Mouse (Mus musculus) 3134 (cell line): ENCODE data around the gene Slc2a5.

ENCODE experiments used
- DNase-seq: peaks from one replicate; pipeline ENCODE4 v3.0.0-alpha.2; 2011; ENCODE audit warnings: low spot score; ENCODE audit not compliant: insufficient read length; ENCODE audit errors: extremely low read depth

The Slc2a5 gene

DNA sequence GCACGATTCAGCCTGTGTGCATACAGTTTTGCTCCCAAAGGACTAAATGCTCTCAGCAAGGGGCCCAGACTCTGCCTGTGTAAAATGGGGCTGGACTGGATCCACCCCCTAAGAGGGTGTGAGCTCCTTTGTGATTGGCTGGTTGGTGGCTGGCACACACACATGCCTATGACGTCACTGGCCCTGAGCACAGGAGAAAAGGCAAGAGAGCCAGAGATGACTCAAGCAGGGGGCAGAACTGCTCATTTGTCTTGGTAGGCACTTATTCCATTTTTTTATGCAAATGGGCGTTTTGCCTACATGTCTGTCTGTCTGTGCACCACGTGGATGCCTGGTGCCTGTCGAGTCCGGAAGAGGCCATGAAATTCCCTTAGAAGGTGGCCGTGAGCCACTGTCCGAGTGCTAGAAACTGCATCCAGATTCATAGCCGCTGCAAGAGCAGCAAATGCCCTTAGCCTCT lies 19.0 kb downstream of the Slc2a5 start:
- DNase-seq = peak; percentile 70

- no peak for DNase-seq
These were observed 20.0 kb downstream of the Slc2a5 start for GRCm38 (mm10) chr4:150139090-150139489.

- DNase-seq = no peak
These were observed 21.3 kb downstream of the Slc2a5 start for GRCm38 (mm10) chr4:150140346-150140745.

GRCm38 (mm10) chr4:150144242-150144641 lies 25.2 kb downstream of the Slc2a5 start:
- no peak for DNase-seq

GRCm38 (mm10) chr4:150146286-150146685 lies 27.2 kb downstream of the Slc2a5 start:
- peak; percentile 35 for DNase-seq

- no peak for DNase-seq
These were observed 32.0 kb downstream of the Slc2a5 start for GRCm38 (mm10) chr4:150151045-150151444.

GRCm38 (mm10) chr4:150152483-150152882 lies 33.4 kb downstream of the Slc2a5 start:
- no peak for DNase-seq

GRCm38 (mm10) chr4:150155301-150155700 lies 36.2 kb downstream of the Slc2a5 start:
- DNase-seq = no peak

DNA sequence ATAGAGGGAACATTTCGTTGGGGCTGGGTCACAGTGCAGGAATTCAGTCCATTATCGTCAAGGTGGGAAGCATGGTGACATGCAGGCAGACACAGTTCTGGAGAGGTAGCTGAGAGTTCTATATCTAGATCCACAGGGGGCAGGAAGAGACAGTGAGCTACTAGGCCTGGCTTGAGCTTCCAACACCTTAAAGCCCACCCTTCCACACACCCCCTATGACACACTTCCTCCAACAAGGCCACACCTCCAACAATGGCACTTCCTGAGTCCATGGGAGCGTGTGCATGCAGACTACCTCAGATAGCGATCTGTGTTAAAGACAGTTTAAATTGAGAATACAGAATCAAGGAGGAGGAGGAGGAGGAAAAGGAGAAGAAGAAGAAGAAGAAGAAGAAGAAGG lies 36.6 kb downstream of the Slc2a5 start:
- no peak for DNase-seq

GRCm38 (mm10) chr4:150157348-150157882 lies 38.3 kb downstream of the Slc2a5 start:
- no peak for DNase-seq

GRCm38 (mm10) chr4:150159458-150159857 lies 40.4 kb downstream of the Slc2a5 start:
- no peak for DNase-seq

DNA sequence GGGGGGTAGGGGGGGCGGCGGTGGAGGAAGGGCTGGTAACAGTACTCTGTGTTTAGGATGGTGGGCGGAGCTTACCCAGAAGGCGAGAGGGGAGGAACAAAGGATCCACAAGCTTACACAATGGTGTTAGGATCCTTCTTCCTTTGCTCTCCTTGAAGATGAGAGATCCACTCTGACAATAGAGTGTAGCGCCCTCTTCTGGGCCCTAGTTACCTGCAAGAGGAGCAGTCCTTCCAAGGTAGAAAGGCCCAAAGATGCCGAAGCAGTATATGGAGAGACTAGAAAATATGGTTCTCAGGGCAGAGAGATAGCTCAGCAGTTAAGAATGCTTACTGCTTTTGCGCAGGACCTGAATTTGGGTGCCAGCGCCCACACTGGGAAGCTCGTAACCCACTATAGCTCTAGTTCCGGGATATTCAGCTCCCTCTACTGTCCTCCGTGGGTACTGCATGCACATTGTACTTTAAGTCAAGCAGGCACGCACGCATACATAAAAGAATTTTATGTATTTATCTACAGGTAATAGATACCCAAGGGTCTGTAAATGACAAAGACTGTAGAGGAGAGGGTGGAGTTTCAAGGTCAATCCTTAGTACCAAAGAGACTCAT lies 43.6 kb downstream of the Slc2a5 start:
- DNase-seq = no peak

GRCm38 (mm10) chr4:150164875-150165274 lies 45.8 kb downstream of the Slc2a5 start:
- no peak for DNase-seq

GRCm38 (mm10) chr4:150168406-150168805 lies 49.3 kb downstream of the Slc2a5 start:
- DNase-seq = no peak

DNA sequence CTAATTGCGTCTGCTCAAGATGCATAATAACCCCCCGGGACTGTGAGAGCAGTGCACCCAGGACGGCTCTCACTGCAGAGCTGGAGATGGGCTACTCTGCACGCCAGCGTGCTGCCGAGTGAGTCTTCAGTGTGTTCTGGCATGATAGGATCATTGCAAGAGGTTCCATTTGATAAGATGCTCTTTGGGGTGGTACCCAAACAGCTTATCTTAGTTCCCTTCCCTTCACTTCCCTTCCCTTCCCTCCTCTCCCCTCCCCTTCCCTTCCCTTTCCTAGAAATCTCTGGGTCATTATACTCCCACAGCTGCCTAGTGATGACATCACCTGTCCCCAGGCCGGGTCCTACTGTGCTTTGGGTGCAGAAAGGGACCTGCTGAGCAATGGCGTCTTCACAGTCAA lies 53.0 kb downstream of the Slc2a5 start:
- DNase-seq = no peak

- no peak for DNase-seq
These were observed 54.2 kb downstream of the Slc2a5 start for GRCm38 (mm10) chr4:150173281-150173680.

DNA sequence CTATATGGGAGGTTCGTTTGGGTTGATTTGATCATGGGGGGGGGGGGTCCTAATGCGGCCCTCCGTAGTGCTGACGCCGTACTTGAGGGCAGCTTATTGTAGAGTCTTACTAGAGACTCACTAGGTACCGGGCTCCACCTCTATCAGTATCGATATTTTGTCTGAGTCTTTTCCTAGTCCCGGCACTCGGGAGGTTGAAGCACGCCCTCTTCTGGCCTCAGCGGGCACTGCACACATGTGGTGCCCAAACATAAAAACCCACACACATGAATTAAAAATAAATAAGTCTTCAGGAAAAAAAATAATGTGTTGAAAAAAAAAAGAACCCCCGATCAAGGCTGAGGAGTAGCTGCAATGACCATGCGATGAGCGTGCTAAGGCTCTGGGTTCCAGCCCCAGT lies 54.9 kb downstream of the Slc2a5 start:
- no peak for DNase-seq

DNA sequence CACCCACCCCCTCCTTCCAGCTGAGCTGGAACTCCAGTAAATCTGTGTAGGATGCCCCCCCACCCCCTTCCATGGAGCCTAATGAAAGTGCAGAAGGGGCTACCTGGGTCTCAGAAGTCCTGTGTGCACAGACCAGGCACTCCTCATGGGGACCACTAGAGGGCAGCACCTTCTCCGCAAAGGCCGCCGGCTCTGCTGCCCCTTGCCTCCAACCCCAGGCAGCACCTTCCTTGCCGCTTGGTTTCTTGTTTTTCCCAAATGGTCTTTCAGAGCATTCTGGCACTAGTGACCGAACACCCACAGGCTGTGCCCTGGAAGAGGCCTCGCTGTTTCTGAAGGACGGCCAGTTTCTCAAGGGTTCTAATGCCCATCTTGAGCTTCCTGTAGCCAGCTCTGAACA lies 57.5 kb downstream of the Slc2a5 start:
- peak; percentile 36 for DNase-seq

- no peak for DNase-seq
These were observed 58.0 kb downstream of the Slc2a5 start for GRCm38 (mm10) chr4:150177122-150177521.

- DNase-seq = no peak
These were observed 59.0 kb downstream of the Slc2a5 start for GRCm38 (mm10) chr4:150178131-150178530.

DNA sequence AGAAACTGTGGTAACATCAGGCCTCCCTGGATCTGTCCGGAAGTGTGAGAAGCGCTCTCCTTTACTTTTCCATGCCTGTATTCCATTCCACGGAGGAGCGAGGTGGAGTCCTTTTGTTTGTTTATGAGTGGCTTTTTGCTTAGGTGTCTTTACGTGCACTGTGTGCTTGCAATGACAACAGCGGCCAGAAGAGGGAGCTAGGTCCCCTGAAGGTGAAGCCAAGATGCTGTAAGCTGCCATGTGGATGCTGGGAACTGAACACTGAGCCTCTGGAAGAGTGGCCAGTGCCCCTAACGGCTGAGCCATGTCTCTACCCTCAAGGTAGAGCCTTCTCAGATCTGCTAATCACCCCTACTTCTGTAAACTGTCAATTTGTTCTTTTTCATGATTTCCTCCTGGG lies 62.2 kb downstream of the Slc2a5 start:
- no peak for DNase-seq

DNA sequence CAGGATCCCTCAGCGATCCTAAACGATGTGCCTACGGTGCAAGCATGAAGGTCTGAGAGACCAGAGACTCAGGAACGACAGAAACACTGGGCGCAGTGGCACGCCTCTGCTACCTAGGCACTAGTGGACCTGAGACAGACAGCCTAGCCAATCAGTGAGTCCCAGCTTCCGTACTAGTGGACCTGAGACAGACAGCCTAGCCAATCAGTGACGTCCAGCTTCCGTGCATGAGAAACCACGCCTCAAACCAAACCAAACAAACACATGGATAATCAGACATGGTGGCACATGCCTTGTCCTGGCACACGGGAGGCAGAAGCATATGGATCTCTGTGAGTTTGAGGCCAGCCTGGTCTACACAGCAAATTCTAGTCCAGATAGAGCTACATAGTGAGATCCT lies 69.2 kb downstream of the Slc2a5 start:
- DNase-seq = no peak

GRCm38 (mm10) chr4:150192199-150192598 lies 73.1 kb downstream of the Slc2a5 start:
- DNase-seq = no peak
